Mouse (Mus musculus): Measurements from ENCODE around the gene Prcd. TPM values are rescaled to one million over a fixed set of nuclear protein-coding genes. Genes with fewer than 3 reads are reported as not detected.
"Not testable (repeated sequence)": the region's sequence is repeated elsewhere in the genome, so short reads cannot be mapped to it uniquely, and the experiment has no call there.

Prcd gene
- polyA plus RNA-seq, 1 experiment from 2014 or later, result 0.32 TPM

GRCm38 (mm10) chr11:116629472-116629871, 23.9 kb upstream of the Prcd start:
- no peak overlapping the region for H3K27ac ChIP-seq (ENCODE audit: low read depth)
- H3K27me3 ChIP-seq (ENCODE audit: insufficient read depth, low read length), result no peaks in the 10 kb centered on the region
- DNase-seq (no peak), ATAC-seq (no peak)
- H3K9me3 ChIP-seq (ENCODE audit: low read length), result no peaks in the 10 kb centered on the region
- no peak overlapping the region for H3K4me3 ChIP-seq (ENCODE audit: low read depth, low read length)
- H3K36me3 ChIP-seq (replicated peaks; ENCODE audit: insufficient read depth, low read length), result no peaks in the 10 kb centered on the region
- 79% methylated on average over 6 of the region's 6 CpGs for WGBS (ENCODE audit: insufficient replicate concordance)
- no peak overlapping the region for H3K4me2 ChIP-seq (ENCODE audit: low read depth, low read length)
- TF ChIP-seq EP300 (IDR thresholded peaks at IDR 0.05; ENCODE audit: low read depth) (no peak), CTCF (IDR thresholded peaks at IDR 0.05; ENCODE audit: low read depth) (no peak)
- no peak overlapping the region for H3K9ac ChIP-seq (replicated peaks)
- H3K4me1 ChIP-seq (ENCODE audit: insufficient read depth), result peaks cover 15% of the 10 kb centered on the region

GRCm38 (mm10) chr11:116630171-116630965, 23.0 kb upstream of the Prcd start:
- WGBS (ENCODE audit: insufficient replicate concordance), result 40% methylated on average over 12 of the region's 12 CpGs
- H3K4me1 ChIP-seq (ENCODE audit: insufficient read depth), result peaks cover 6% of the 10 kb centered on the region
- ATAC-seq (no peak), DNase-seq (no peak)
- no peaks in the 10 kb centered on the region for H3K27me3 ChIP-seq (ENCODE audit: insufficient read depth, low read length)
- no peak overlapping the region for H3K9ac ChIP-seq (replicated peaks)
- H3K9me3 ChIP-seq (ENCODE audit: low read length), result no peaks in the 10 kb centered on the region
- no peak overlapping the region for H3K4me2 ChIP-seq (ENCODE audit: low read depth, low read length)
- TF ChIP-seq CTCF (IDR thresholded peaks at IDR 0.05; ENCODE audit: low read depth) (no peak), EP300 (IDR thresholded peaks at IDR 0.05; ENCODE audit: low read depth) (no peak)
- H3K36me3 ChIP-seq (replicated peaks; ENCODE audit: insufficient read depth, low read length), result no peaks in the 10 kb centered on the region
- H3K27ac ChIP-seq (ENCODE audit: low read depth), result no peak overlapping the region
- H3K4me3 ChIP-seq (ENCODE audit: low read depth, low read length), result no peak overlapping the region

GRCm38 (mm10) chr11:116632962-116633361, 20.4 kb upstream of the Prcd start:
- H3K9ac ChIP-seq (replicated peaks), result no peak overlapping the region
- H3K27ac ChIP-seq (ENCODE audit: low read depth), result no peak overlapping the region
- DNase-seq, result no peak
- peaks cover 3% of the 10 kb centered on the region; the same call in 1 of the 2 replicates for H3K4me1 ChIP-seq (ENCODE audit: insufficient read depth)
- no peak for TF ChIP-seq EP300 (IDR thresholded peaks at IDR 0.05; ENCODE audit: low read depth)
- no peak for TF ChIP-seq CTCF (IDR thresholded peaks at IDR 0.05; ENCODE audit: low read depth)
- no peaks in the 10 kb centered on the region for H3K9me3 ChIP-seq (ENCODE audit: low read length)
- no peak for ATAC-seq
- WGBS (ENCODE audit: insufficient replicate concordance), result 79% methylated on average over 10 of the region's 10 CpGs
- H3K4me2 ChIP-seq (ENCODE audit: low read depth, low read length), result no peak overlapping the region
- H3K36me3 ChIP-seq (replicated peaks; ENCODE audit: insufficient read depth, low read length), result no peaks in the 10 kb centered on the region
- H3K4me3 ChIP-seq (ENCODE audit: low read depth, low read length), result no peak overlapping the region
- no peaks in the 10 kb centered on the region for H3K27me3 ChIP-seq (ENCODE audit: insufficient read depth, low read length)

GRCm38 (mm10) chr11:116636607-116637006, 16.7 kb upstream of the Prcd start:
- not testable (repeated sequence) for H3K4me3 ChIP-seq (ENCODE audit: low read depth, low read length); H3K27me3 ChIP-seq (ENCODE audit: insufficient read depth, low read length); H3K27ac ChIP-seq (ENCODE audit: low read depth); DNase-seq; H3K4me2 ChIP-seq (ENCODE audit: low read depth, low read length); ATAC-seq; H3K36me3 ChIP-seq (replicated peaks; ENCODE audit: insufficient read depth, low read length); H3K9ac ChIP-seq (replicated peaks); H3K9me3 ChIP-seq (ENCODE audit: low read length); H3K4me1 ChIP-seq (ENCODE audit: insufficient read depth)
- peak; percentile 42 for TF ChIP-seq CTCF (IDR thresholded peaks at IDR 0.05; ENCODE audit: low read depth)
- WGBS (ENCODE audit: insufficient replicate concordance), result 65% methylated on average over 8 of the region's 8 CpGs

- no peak overlapping the region for H3K27ac ChIP-seq (ENCODE audit: low read depth)
- no peak for ATAC-seq
- no peaks in the 10 kb centered on the region for H3K36me3 ChIP-seq (replicated peaks; ENCODE audit: insufficient read depth, low read length)
- no peaks in the 10 kb centered on the region for H3K4me1 ChIP-seq (ENCODE audit: insufficient read depth)
- no peak overlapping the region for H3K4me3 ChIP-seq (ENCODE audit: low read depth, low read length)
- peak; percentile 68 for DNase-seq
- no peaks in the 10 kb centered on the region for H3K27me3 ChIP-seq (ENCODE audit: insufficient read depth, low read length)
- no peak overlapping the region for H3K4me2 ChIP-seq (ENCODE audit: low read depth, low read length)
- H3K9ac ChIP-seq (replicated peaks), result no peak overlapping the region
- TF ChIP-seq CTCF (IDR thresholded peaks at IDR 0.05; ENCODE audit: low read depth) (peak; percentile 60), EP300 (IDR thresholded peaks at IDR 0.05; ENCODE audit: low read depth) (no peak)
- WGBS (ENCODE audit: insufficient replicate concordance), result 57% methylated on average over 5 of the region's 5 CpGs
- H3K9me3 ChIP-seq (ENCODE audit: low read length), result no peaks in the 10 kb centered on the region
Observed at GRCm38 (mm10) chr11:116641168-116641567, 12.2 kb upstream of the Prcd start.

GRCm38 (mm10) chr11:116641731-116642130, 11.6 kb upstream of the Prcd start:
- H3K27me3 ChIP-seq (ENCODE audit: insufficient read depth, low read length), result no peaks in the 10 kb centered on the region
- no peak overlapping the region for H3K27ac ChIP-seq (ENCODE audit: low read depth)
- no peak overlapping the region for H3K4me2 ChIP-seq (ENCODE audit: low read depth, low read length)
- no peak overlapping the region for H3K9ac ChIP-seq (replicated peaks)
- no peaks in the 10 kb centered on the region for H3K9me3 ChIP-seq (ENCODE audit: low read length)
- ATAC-seq (no peak), DNase-seq (no peak)
- H3K36me3 ChIP-seq (replicated peaks; ENCODE audit: insufficient read depth, low read length), result no peaks in the 10 kb centered on the region
- H3K4me3 ChIP-seq (ENCODE audit: low read depth, low read length), result no peak overlapping the region
- WGBS (ENCODE audit: insufficient replicate concordance), result 49% methylated on average over 3 of the region's 3 CpGs
- H3K4me1 ChIP-seq (ENCODE audit: insufficient read depth), result no peaks in the 10 kb centered on the region
- TF ChIP-seq EP300 (IDR thresholded peaks at IDR 0.05; ENCODE audit: low read depth), result no peak
- no peak for TF ChIP-seq CTCF (IDR thresholded peaks at IDR 0.05; ENCODE audit: low read depth)
